Mouse (Mus musculus) heart, embryonic 11.5 days (tissue): ENCODE measurements around the gene Pnpla2. TPM values are rescaled to one million over a fixed set of nuclear protein-coding genes. Genes with fewer than 3 reads are reported as not detected.
A peak's percentile ranks its signal among the peaks of the same experiment; 100 is the strongest.

Experiments used
- ATAC-seq: fragments of 200-750 bp; cut with Nextera tagmentation; replicated peaks from 2 replicates; pipeline ENCODE4 v1.8.0; 2017; ENCODE audit warnings: moderate library complexity; ENCODE audit not compliant: insufficient number of reproducible peaks, low FRiP score, low TSS enrichment
- H3K27ac ChIP-seq: fragments of 300-500 bp; sonication (generic); 2 replicates; pipeline ENCODE4 v1.5.1; 2014; ENCODE audit warnings: mild to moderate bottlenecking, low read depth, low read length
- H3K27me3 ChIP-seq: fragments of 300-500 bp; sonication (generic); 2 replicates; pipeline ENCODE4 v1.6.1; 2014; ENCODE audit warnings: mild to moderate bottlenecking, low read length, mixed read lengths; ENCODE audit not compliant: control insufficient read depth, insufficient read depth
- H3K36me3 ChIP-seq: fragments of 300-500 bp; sonication (generic); 2 replicates; pipeline ENCODE4 v1.6.1; 2014; ENCODE audit warnings: mild to moderate bottlenecking, low read length, moderate library complexity, mixed read lengths; ENCODE audit not compliant: control insufficient read depth, insufficient read depth
- H3K4me1 ChIP-seq: fragments of 300-500 bp; sonication (generic); 2 replicates; pipeline ENCODE4 v1.6.1; 2014; ENCODE audit warnings: low read length; ENCODE audit not compliant: control insufficient read depth, insufficient read depth
- H3K4me2 ChIP-seq: fragments of 300-500 bp; sonication (generic); 2 replicates; pipeline ENCODE4 v1.6.1; 2014; ENCODE audit warnings: mild to moderate bottlenecking, moderate library complexity
- H3K4me3 ChIP-seq: fragments of 300-500 bp; sonication (generic); 2 replicates; pipeline ENCODE4 v1.5.1; 2014; ENCODE audit warnings: low read depth, low read length
- H3K9ac ChIP-seq: fragments of 300-500 bp; sonication (generic); 2 replicates; pipeline ENCODE4 v1.6.1; 2014; ENCODE audit warnings: mild to moderate bottlenecking, low read depth, low read length, moderate library complexity
- H3K9me3 ChIP-seq: fragments of 300-500 bp; sonication (generic); replicated peaks from 2 replicates; pipeline ENCODE4 v1.6.1; 2016; ENCODE audit warnings: low read length; ENCODE audit not compliant: control insufficient read depth
- WGBS: fragments of 180-500 bp; shearing (Covaris S2); extraction: QIAGEN DNeasy Blood & Tissue Kit; methylation state at CpG from one replicate; pipeline ENCODE4 v1.1.7; 2014; ENCODE audit not compliant: insufficient replicate concordance; 5-methylcytosine and 5-hydroxymethylcytosine counted together
- polyA plus RNA-seq: library from polyadenylated mRNA; unstranded; fragments of >200 nt; fragmentation: Nextera tagmentation; extraction: Ambion mirVana; gene quantifications from 2 replicates; pipeline ENCODE4 v1.2.1, GENCODE M21; 2014

The Pnpla2 gene
- polyA plus RNA-seq, 1 experiment from 2014 or later: 35.3 TPM

DNA sequence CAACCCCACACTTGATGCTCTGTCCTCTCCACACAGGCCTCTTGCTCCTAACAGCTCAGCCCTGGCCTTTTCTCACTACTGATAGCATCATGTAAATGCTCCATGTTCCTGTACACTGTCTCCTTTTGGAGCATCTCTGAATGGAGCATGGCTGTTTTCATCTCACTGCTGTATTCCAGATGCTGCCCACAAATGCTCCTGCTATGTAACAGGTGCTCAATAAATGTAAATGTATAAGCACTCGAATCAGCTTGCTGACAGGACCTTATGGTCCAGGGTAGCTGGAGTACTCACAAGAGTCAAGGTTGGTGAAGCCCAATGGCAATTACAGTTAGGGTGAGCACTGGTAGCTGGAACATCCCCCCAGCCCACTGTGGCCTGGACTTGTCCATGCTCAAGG lies 16.2 kb downstream of the Pnpla2 start:
- Histone ChIP-seq H3K4me3 (no peak overlapping the region), H3K9ac (no peak overlapping the region), H3K4me1 (peaks cover 44% of the 10 kb centered on the region), H3K9me3 (no peaks in the 10 kb centered on the region), H3K27me3 (no peaks in the 10 kb centered on the region), H3K27ac (no peak overlapping the region), H3K4me2 (no peak overlapping the region), H3K36me3 (peaks cover 22% of the 10 kb centered on the region)
- no peak for ATAC-seq
- WGBS: 95% methylated on average over 1 of the region's 1 CpGs

DNA sequence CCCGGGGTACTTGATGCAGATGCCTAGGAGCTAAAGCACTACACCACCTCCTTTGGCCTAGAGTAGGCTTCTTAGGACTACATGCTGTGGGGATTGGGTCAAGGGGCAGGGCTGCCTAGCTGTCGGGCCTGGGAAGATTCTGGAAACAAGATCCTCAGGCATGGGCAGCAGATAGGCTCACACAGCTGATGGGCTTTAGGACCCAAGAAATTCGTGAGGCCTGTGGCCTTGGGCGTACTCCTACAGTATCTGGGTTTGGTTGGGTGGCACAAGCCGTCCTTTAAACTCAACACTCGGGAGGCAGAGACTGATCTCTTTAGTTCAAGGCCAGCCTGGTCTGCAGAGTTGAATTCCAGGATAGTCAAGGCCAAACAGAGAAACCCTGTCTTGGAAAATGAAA lies 17.2 kb downstream of the Pnpla2 start:
- ATAC-seq: no peak
- WGBS: 81% methylated on average over 6 of the region's 6 CpGs
- Histone ChIP-seq H3K9me3 (no peaks in the 10 kb centered on the region), H3K36me3 (peaks cover 22% of the 10 kb centered on the region), H3K27ac (no peak overlapping the region), H3K4me2 (no peak overlapping the region), H3K9ac (no peak overlapping the region), H3K4me1 (peaks cover 43% of the 10 kb centered on the region), H3K4me3 (no peak overlapping the region), H3K27me3 (no peaks in the 10 kb centered on the region)

DNA sequence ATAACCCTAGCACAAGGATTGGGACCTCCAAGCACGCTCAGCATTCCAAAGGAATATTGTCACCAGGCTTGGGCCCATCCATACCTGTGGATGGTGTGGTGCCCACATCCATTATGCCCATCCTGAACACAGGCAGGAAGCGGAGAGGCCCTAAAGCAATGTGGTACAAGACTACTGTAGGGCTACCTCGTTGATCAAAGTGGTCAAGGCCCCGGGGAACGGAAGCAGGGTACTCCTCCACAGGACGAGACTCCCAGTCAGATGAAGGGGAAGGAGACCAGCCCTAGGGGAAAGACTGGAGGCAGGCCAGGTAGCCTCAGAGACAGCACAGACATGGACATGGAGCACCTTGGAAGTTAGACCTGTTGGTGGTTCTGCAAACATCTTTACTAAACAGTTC lies 17.8 kb downstream of the Pnpla2 start:
- no peak overlapping the region for H3K9ac ChIP-seq
- H3K4me2 ChIP-seq: no peak overlapping the region
- 83% methylated on average over 6 of the region's 6 CpGs for WGBS
- no peaks in the 10 kb centered on the region for H3K9me3 ChIP-seq
- H3K27me3 ChIP-seq: no peaks in the 10 kb centered on the region
- H3K4me3 ChIP-seq: no peak overlapping the region
- ATAC-seq: no peak
- H3K4me1 ChIP-seq: peaks cover 49% of the 10 kb centered on the region
- H3K36me3 ChIP-seq: peaks cover 22% of the 10 kb centered on the region
- H3K27ac ChIP-seq: no peak overlapping the region

DNA sequence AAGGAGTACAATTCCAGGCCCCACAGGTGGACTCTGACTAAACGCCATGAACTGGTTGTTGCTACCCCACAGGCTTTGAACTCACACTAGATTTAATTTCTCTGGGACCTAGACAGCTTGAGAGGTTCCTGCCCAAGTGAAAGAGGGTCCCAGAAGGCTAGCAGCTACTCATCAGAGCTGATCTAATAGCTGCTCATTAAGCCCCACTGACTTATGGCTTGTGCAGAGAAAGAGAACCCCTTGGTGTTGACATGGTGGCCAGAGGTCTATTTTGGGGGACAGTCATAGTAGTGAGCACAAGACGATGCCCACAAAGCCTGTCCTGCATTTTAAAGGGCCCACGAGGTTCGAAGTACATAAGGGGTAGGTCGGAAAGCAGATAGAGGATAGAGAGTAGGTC lies 19.2 kb downstream of the Pnpla2 start:
- Histone ChIP-seq H3K27ac (no peak overlapping the region), H3K4me2 (peak overlapping the region; percentile 97), H3K9me3 (no peaks in the 10 kb centered on the region), H3K4me1 (peaks cover 44% of the 10 kb centered on the region), H3K9ac (peak overlapping the region; percentile 97), H3K36me3 (peaks cover 22% of the 10 kb centered on the region), H3K27me3 (no peaks in the 10 kb centered on the region), H3K4me3 (peak overlapping the region; percentile 85)
- 9% methylated on average over 5 of the region's 5 CpGs for WGBS
- no peak for ATAC-seq

DNA sequence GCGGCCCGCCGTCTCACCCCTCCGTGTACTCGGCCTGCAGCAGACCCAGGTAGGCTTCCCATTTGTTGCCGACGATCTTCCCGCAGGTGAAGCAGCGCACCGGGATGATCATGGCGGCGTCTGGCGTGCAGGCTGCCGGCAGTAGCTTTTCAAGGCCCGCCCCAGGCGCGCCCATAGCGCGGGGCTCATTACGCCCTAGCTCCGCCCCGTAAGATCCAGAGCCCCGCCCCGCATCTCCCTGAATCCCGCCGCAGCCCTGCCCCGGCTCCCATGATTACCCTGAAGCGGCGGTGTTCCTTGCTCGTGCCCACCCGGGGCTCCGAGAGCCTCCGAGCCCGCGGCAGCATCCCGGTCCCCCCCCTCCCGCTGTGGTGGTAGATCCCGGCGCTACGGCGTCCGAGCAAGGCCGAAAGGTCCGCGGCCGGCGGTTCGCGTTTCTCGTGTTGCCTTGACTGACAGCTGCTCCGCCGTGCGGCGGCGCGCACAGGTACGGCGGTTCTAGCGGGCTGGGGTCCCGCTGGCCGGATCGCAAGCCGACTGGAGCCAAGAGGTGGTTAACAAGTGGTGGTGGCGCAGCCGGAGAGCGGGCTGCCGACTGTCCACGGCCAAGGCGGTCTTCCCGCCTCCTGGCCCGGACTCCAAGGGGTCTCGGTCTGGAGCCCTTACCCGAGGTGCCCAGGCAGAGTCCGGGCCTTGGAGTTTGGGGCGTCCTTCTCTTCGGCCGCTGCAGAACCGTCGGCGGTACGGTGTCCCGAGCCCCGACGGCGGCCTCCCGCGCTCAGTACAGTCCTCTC lies 20.2 kb downstream of the Pnpla2 start, which contains the start of the genes Polr2l and Tspan4:
Gene Polr2l (minus strand): TSS at position 122 of the 794 bp plus-strand sequence.
Gene Tspan4 (plus strand): TSS at position 230 of the 794 bp plus-strand sequence.
- peak within 1 kb of the TSS; percentile 97 for H3K9ac ChIP-seq
- H3K27me3 ChIP-seq: no peaks in the 10 kb centered on the region
- under 1% methylated on average over 87 of the region's 87 CpGs for WGBS
- peaks cover 19% of the 10 kb centered on the region for H3K36me3 ChIP-seq
- H3K4me3 ChIP-seq: peak within 1 kb of the TSS; percentile 85
- peak; percentile 53 for ATAC-seq
- no peaks in the 10 kb centered on the region for H3K9me3 ChIP-seq
- peak within 1 kb of the TSS; percentile 79 for H3K27ac ChIP-seq
- H3K4me2 ChIP-seq: peak within 1 kb of the TSS; percentile 97
- peaks cover 35% of the 10 kb centered on the region for H3K4me1 ChIP-seq

DNA sequence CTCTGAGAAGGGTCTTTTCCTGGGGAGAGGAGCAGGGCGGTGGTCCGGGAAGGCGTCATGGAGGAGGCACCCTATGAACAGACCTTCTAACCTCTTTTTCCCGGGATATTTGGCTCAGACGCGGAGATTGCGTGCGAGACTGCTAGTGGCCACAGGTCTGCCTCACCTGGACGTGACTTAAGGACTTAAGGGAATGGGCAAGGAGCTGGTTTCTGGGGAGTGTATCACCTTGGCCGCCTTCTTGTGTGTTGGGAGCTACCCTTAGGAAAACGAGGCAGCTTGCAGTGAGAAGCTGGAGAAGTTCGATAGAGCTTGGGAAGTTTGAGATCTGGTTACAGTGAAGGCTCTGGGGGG lies 20.8 kb downstream of the Pnpla2 start:
- Histone ChIP-seq H3K9me3 (no peaks in the 10 kb centered on the region), H3K27me3 (no peaks in the 10 kb centered on the region), H3K9ac (peak overlapping the region; percentile 97), H3K27ac (peak overlapping the region; percentile 79), H3K4me1 (peaks cover 38% of the 10 kb centered on the region), H3K36me3 (peaks cover 13% of the 10 kb centered on the region), H3K4me3 (peak overlapping the region; percentile 85), H3K4me2 (peak overlapping the region; percentile 97)
- under 1% methylated on average over 12 of the region's 12 CpGs for WGBS
- no peak for ATAC-seq

DNA sequence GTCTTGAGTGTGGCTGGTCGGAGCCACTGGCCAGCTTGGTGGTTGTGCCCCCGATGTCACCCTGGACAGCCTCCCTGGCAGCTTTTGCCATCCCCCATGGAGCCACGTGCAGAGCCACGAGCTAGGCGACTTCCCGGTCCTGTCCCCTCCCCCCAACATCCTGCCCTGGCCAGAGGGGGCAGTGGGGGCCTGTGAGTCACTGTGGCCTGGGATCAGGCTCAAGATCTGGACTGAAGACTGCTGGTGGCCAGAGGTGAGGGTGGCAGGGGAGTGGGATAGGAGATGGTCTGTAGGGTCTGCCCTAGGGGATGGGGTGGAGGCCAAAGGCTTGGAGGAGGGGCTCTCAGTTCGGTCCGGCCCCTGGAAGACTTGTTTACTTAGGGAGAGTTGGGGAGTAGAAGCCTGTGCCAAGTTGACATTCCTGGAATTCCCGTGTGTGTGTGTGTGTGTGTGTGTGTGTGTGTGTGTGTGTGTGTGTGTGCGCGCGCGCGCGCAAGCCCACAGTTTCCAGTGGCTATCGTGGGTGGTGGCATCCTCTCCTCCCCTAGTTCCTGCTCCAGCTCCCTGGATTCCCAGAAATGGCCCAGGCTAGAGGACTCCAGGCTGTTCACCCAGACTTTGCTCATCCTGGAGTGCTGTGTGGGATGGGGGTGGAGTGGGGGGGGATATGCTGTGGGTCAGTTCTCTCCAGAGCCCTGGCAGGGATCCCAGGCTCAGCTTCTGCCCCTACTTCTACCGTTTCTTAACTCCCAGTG lies 21.4 kb downstream of the Pnpla2 start:
- H3K27ac ChIP-seq: peak overlapping the region; percentile 79
- no peaks in the 10 kb centered on the region for H3K9me3 ChIP-seq
- H3K9ac ChIP-seq: peak overlapping the region; percentile 97
- 0% methylated on average over 16 of the region's 17 CpGs for WGBS
- H3K36me3 ChIP-seq: peaks cover 8% of the 10 kb centered on the region; the same call in 1 of the 2 replicates
- H3K4me2 ChIP-seq: peak overlapping the region; percentile 97
- H3K4me1 ChIP-seq: peaks cover 44% of the 10 kb centered on the region
- H3K27me3 ChIP-seq: peaks cover 3% of the 10 kb centered on the region; the same call in 1 of the 2 replicates
- ATAC-seq: peak; percentile 53
- peak overlapping the region; percentile 85 for H3K4me3 ChIP-seq

DNA sequence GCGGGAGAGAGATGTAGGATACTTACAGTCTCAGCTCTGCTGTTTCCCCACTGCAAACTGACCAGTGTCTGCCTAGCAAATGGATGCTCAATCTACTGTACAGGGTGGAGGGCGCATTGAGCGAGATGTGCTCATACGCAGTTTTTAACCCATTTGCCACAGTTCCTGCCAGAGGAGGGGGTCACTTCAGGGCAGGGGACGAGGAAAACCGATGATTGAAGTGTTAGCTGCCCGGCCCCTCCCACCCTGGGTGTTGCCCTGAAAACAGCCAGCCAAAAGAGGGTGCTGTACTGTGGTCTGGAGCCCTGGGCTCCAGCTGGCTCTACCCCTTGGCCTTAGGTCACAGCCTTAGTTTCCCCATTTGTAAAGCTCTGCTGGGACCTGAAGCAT lies 22.0 kb downstream of the Pnpla2 start:
- Histone ChIP-seq H3K36me3 (peaks cover 7% of the 10 kb centered on the region; the same call in 1 of the 2 replicates), H3K4me3 (peak overlapping the region; percentile 85), H3K4me1 (peaks cover 44% of the 10 kb centered on the region), H3K4me2 (peak overlapping the region; percentile 97), H3K27me3 (peaks cover 3% of the 10 kb centered on the region; the same call in 1 of the 2 replicates), H3K9me3 (no peaks in the 10 kb centered on the region), H3K27ac (peak overlapping the region; percentile 79), H3K9ac (peak overlapping the region; percentile 97)
- no peak for ATAC-seq
- WGBS: 10% methylated on average over 7 of the region's 7 CpGs
